Mouse (Mus musculus): ENCODE measurements at regions not wholly inside any gene's neighbourhood (a gene's known extent, or its start where the extent isn't known, plus 50 kb on each side); places are given as distances from the start of the nearest gene placed in this dataset.

- Histone ChIP-seq H3K9ac (ENCODE audit: low read length) (no peak overlapping the region), H3K4me3 (ENCODE audit: low read depth, low read length) (no peak overlapping the region), H3K36me3 (ENCODE audit: control insufficient read depth, insufficient read depth, low read length) (no peaks in the 10 kb centered on the region), H3K27me3 (replicated peaks; ENCODE audit: control insufficient read depth, insufficient read depth, low read length) (no peaks in the 10 kb centered on the region), H3K9me3 (ENCODE audit: control insufficient read depth, low read length) (no peaks in the 10 kb centered on the region), H3K4me1 (replicated peaks; ENCODE audit: control insufficient read depth, insufficient read depth, low read length) (no peaks in the 10 kb centered on the region), H3K4me2 (ENCODE audit: low read length) (no peak overlapping the region), H3K27ac (ENCODE audit: low read depth) (no peak overlapping the region)
- DNase-seq (ENCODE audit: low spot score) (no peak), ATAC-seq (replicated peaks; ENCODE audit: low FRiP score, low TSS enrichment, low read depth) (no peak)
- WGBS, result 83% methylated on average over 3 of the region's 3 CpGs
Observed at GRCm38 (mm10) chr7:74224378-74224777, 210.9 kb upstream of the St8sia2 start.

DNA sequence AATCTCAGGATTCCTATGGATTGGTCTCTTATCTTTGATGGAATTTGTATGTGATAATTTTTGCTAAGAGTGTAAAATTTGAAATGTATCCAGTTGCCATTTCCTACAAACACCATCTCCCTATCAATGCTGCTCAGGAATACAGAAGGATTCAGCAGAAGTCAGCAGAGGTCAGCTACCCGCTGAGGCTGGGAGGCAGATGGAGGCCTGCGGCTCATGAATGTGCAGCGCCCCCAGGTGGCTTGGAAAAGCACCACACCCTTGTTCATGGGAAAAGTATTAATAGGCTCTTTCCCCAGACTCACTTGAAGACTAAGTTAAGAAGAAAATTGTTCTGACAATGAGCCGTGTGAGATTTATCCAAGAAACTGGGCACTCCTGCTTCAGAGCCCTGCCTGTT, 187.2 kb upstream of the St8sia2 start:
- 39% methylated on average over 4 of the region's 4 CpGs for WGBS
- Histone ChIP-seq H3K27ac (ENCODE audit: low read depth) (no peak overlapping the region), H3K4me2 (ENCODE audit: low read length) (no peak overlapping the region), H3K4me3 (ENCODE audit: low read depth, low read length) (no peak overlapping the region), H3K36me3 (ENCODE audit: control insufficient read depth, insufficient read depth, low read length) (no peaks in the 10 kb centered on the region), H3K4me1 (replicated peaks; ENCODE audit: control insufficient read depth, insufficient read depth, low read length) (no peaks in the 10 kb centered on the region), H3K9ac (ENCODE audit: low read length) (no peak overlapping the region), H3K9me3 (ENCODE audit: control insufficient read depth, low read length) (no peaks in the 10 kb centered on the region), H3K27me3 (replicated peaks; ENCODE audit: control insufficient read depth, insufficient read depth, low read length) (no peaks in the 10 kb centered on the region)
- DNase-seq (ENCODE audit: low spot score) (no peak), ATAC-seq (replicated peaks; ENCODE audit: low FRiP score, low TSS enrichment, low read depth) (no peak)

DNA sequence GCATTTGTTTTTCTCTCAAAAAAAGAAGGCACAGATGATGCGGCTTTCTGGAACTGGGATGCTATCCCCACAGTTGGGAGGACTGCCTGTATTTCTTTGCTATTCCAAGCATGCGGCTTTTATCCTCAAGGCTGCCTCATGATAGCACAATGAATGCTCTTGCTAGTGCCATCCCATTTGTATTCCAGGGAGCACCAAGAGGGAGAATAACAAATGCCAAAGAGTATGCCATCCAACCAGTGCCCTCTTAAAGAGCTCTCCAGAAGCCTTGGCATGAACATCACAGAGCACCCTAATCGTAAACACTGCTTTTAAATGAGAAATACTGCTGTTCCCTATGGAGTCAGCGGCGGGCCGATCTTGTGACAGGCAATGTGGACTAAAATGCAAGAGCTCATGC, 185.3 kb upstream of the St8sia2 start:
- H3K36me3 ChIP-seq (ENCODE audit: control insufficient read depth, insufficient read depth, low read length), result no peaks in the 10 kb centered on the region
- H3K9ac ChIP-seq (ENCODE audit: low read length), result no peak overlapping the region
- H3K27me3 ChIP-seq (replicated peaks; ENCODE audit: control insufficient read depth, insufficient read depth, low read length), result no peaks in the 10 kb centered on the region
- DNase-seq (ENCODE audit: low spot score), result no peak
- no peak overlapping the region for H3K4me3 ChIP-seq (ENCODE audit: low read depth, low read length)
- no peaks in the 10 kb centered on the region for H3K9me3 ChIP-seq (ENCODE audit: control insufficient read depth, low read length)
- no peak overlapping the region for H3K4me2 ChIP-seq (ENCODE audit: low read length)
- H3K4me1 ChIP-seq (replicated peaks; ENCODE audit: control insufficient read depth, insufficient read depth, low read length), result no peaks in the 10 kb centered on the region
- no peak overlapping the region for H3K27ac ChIP-seq (ENCODE audit: low read depth)
- ATAC-seq (replicated peaks; ENCODE audit: low FRiP score, low TSS enrichment, low read depth), result no peak
- 89% methylated on average over 6 of the region's 6 CpGs for WGBS

DNA sequence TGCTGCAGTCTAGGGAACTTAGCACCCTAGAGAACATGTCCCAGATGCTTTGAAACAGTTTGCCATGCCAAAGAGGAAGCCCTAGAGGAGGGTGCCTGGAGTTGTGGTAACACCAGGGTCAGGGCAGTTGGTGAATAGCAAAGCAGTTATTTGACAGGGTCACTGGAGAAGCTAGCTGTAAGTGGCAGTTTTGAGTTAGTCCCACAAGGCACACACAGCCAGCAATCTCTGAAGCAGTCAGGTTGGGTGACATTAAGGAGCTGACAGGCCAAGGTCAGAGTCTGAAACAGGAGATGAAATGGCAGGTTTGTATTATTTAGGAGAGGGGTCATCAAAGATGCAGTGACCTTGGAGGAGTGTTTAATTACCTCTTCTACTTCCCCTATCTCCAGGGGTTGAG, 171.2 kb upstream of the St8sia2 start:
- H3K4me1 ChIP-seq (replicated peaks; ENCODE audit: control insufficient read depth, insufficient read depth, low read length), result no peaks in the 10 kb centered on the region
- H3K27ac ChIP-seq (ENCODE audit: low read depth), result no peak overlapping the region
- H3K36me3 ChIP-seq (ENCODE audit: control insufficient read depth, insufficient read depth, low read length), result no peaks in the 10 kb centered on the region
- no peak overlapping the region for H3K4me3 ChIP-seq (ENCODE audit: low read depth, low read length)
- ATAC-seq (replicated peaks; ENCODE audit: low FRiP score, low TSS enrichment, low read depth), result no peak
- DNase-seq (ENCODE audit: low spot score), result no peak
- no peak overlapping the region for H3K4me2 ChIP-seq (ENCODE audit: low read length)
- H3K9ac ChIP-seq (ENCODE audit: low read length), result no peak overlapping the region
- H3K9me3 ChIP-seq (ENCODE audit: control insufficient read depth, low read length), result no peaks in the 10 kb centered on the region
- H3K27me3 ChIP-seq (replicated peaks; ENCODE audit: control insufficient read depth, insufficient read depth, low read length), result no peaks in the 10 kb centered on the region

DNA sequence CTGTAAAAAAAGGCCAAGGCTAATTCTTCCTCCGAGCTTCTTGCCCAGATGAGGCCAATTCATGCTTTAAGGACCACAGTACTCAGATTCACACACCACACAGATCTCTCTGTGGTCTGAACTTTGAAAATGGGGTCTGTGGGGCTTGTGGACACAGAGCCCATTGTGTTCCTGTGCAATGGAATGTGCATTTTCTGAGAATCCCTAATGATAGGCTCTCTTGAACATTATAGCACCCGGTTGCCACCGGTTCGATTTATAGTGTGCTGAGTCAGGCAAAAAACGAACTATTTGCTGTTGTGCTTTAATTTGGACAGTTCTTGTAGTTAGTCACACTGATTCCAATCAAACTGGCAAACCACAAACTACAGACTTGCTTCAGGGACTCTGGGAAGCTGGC, 160.7 kb upstream of the St8sia2 start:
- WGBS, result 86% methylated on average over 5 of the region's 5 CpGs
- ATAC-seq (replicated peaks; ENCODE audit: low FRiP score, low TSS enrichment, low read depth) (no peak), DNase-seq (ENCODE audit: low spot score) (no peak)
- Histone ChIP-seq H3K27me3 (replicated peaks; ENCODE audit: control insufficient read depth, insufficient read depth, low read length) (no peaks in the 10 kb centered on the region), H3K9me3 (ENCODE audit: control insufficient read depth, low read length) (no peaks in the 10 kb centered on the region), H3K4me2 (ENCODE audit: low read length) (no peak overlapping the region), H3K4me3 (ENCODE audit: low read depth, low read length) (no peak overlapping the region), H3K27ac (ENCODE audit: low read depth) (no peak overlapping the region), H3K9ac (ENCODE audit: low read length) (no peak overlapping the region), H3K36me3 (ENCODE audit: control insufficient read depth, insufficient read depth, low read length) (no peaks in the 10 kb centered on the region), H3K4me1 (replicated peaks; ENCODE audit: control insufficient read depth, insufficient read depth, low read length) (peaks cover 6% of the 10 kb centered on the region)

- 18% methylated on average over 2 of the region's 2 CpGs for WGBS
- Histone ChIP-seq H3K27me3 (replicated peaks; ENCODE audit: control insufficient read depth, insufficient read depth, low read length) (no peaks in the 10 kb centered on the region), H3K36me3 (ENCODE audit: control insufficient read depth, insufficient read depth, low read length) (no peaks in the 10 kb centered on the region), H3K9ac (ENCODE audit: low read length) (no peak overlapping the region), H3K4me2 (ENCODE audit: low read length) (0 out of 2 replicates have a peak overlapping the region, but pooled peaks have one; percentile 5), H3K9me3 (ENCODE audit: control insufficient read depth, low read length) (no peaks in the 10 kb centered on the region), H3K4me3 (ENCODE audit: low read depth, low read length) (no peak overlapping the region), H3K4me1 (replicated peaks; ENCODE audit: control insufficient read depth, insufficient read depth, low read length) (peaks cover 6% of the 10 kb centered on the region), H3K27ac (ENCODE audit: low read depth) (no peak overlapping the region)
- DNase-seq (ENCODE audit: low spot score), result no peak
- ATAC-seq (replicated peaks; ENCODE audit: low FRiP score, low TSS enrichment, low read depth), result 0 out of 2 replicates have a peak, but pooled peaks have one; percentile 40
Observed at GRCm38 (mm10) chr7:74173230-74173612, 159.7 kb upstream of the St8sia2 start.

GRCm38 (mm10) chr7:74172504-74173229, 159.2 kb upstream of the St8sia2 start:
- 0 out of 2 replicates have a peak overlapping the region, but pooled peaks have one; percentile 5 for H3K4me2 ChIP-seq (ENCODE audit: low read length)
- no peak for DNase-seq (ENCODE audit: low spot score)

GRCm38 (mm10) chr7:74151590-74151989, 138.1 kb upstream of the St8sia2 start:
- no peak overlapping the region for H3K4me3 ChIP-seq (ENCODE audit: low read depth, low read length)
- H3K9me3 ChIP-seq (ENCODE audit: control insufficient read depth, low read length), result no peaks in the 10 kb centered on the region
- no peak for DNase-seq (ENCODE audit: low spot score)

More at GRCm38 (mm10) chr7:74172504-74173229, 159.2 kb upstream of the St8sia2 start:
- Histone ChIP-seq H3K27ac (ENCODE audit: low read depth) (no peak overlapping the region), H3K9ac (ENCODE audit: low read length) (no peak overlapping the region), H3K27me3 (replicated peaks; ENCODE audit: control insufficient read depth, insufficient read depth, low read length) (no peaks in the 10 kb centered on the region), H3K4me1 (replicated peaks; ENCODE audit: control insufficient read depth, insufficient read depth, low read length) (peaks cover 6% of the 10 kb centered on the region), H3K9me3 (ENCODE audit: control insufficient read depth, low read length) (no peaks in the 10 kb centered on the region), H3K36me3 (ENCODE audit: control insufficient read depth, insufficient read depth, low read length) (no peaks in the 10 kb centered on the region), H3K4me3 (ENCODE audit: low read depth, low read length) (no peak overlapping the region)
- ATAC-seq (replicated peaks; ENCODE audit: low FRiP score, low TSS enrichment, low read depth), result no peak
- 53% methylated on average over 4 of the region's 4 CpGs for WGBS

GRCm38 (mm10) chr7:74143236-74143635, 129.7 kb upstream of the St8sia2 start:
- 81% methylated on average over 3 of the region's 3 CpGs for WGBS
- no peaks in the 10 kb centered on the region for H3K4me1 ChIP-seq (replicated peaks; ENCODE audit: control insufficient read depth, insufficient read depth, low read length)
- no peak overlapping the region for H3K4me3 ChIP-seq (ENCODE audit: low read depth, low read length)
- H3K9me3 ChIP-seq (ENCODE audit: control insufficient read depth, low read length), result no peaks in the 10 kb centered on the region
- H3K4me2 ChIP-seq (ENCODE audit: low read length), result no peak overlapping the region
- no peaks in the 10 kb centered on the region for H3K36me3 ChIP-seq (ENCODE audit: control insufficient read depth, insufficient read depth, low read length)
- ATAC-seq (replicated peaks; ENCODE audit: low FRiP score, low TSS enrichment, low read depth) (no peak), DNase-seq (ENCODE audit: low spot score) (no peak)
- no peaks in the 10 kb centered on the region for H3K27me3 ChIP-seq (replicated peaks; ENCODE audit: control insufficient read depth, insufficient read depth, low read length)
- no peak overlapping the region for H3K27ac ChIP-seq (ENCODE audit: low read depth)
- no peak overlapping the region for H3K9ac ChIP-seq (ENCODE audit: low read length)

More at GRCm38 (mm10) chr7:74151590-74151989, 138.1 kb upstream of the St8sia2 start:
- WGBS, result 69% methylated on average over 4 of the region's 4 CpGs
- H3K4me2 ChIP-seq (ENCODE audit: low read length), result no peak overlapping the region
- no peak overlapping the region for H3K9ac ChIP-seq (ENCODE audit: low read length)
- no peaks in the 10 kb centered on the region for H3K36me3 ChIP-seq (ENCODE audit: control insufficient read depth, insufficient read depth, low read length)
- no peak for ATAC-seq (replicated peaks; ENCODE audit: low FRiP score, low TSS enrichment, low read depth)
- no peak overlapping the region for H3K27ac ChIP-seq (ENCODE audit: low read depth)
- H3K27me3 ChIP-seq (replicated peaks; ENCODE audit: control insufficient read depth, insufficient read depth, low read length), result no peaks in the 10 kb centered on the region
- H3K4me1 ChIP-seq (replicated peaks; ENCODE audit: control insufficient read depth, insufficient read depth, low read length), result no peaks in the 10 kb centered on the region

All from intestine, embryonic 14.5 days (tissue).